Mouse (Mus musculus): ENCODE results near the gene Pknox1. TPM values are rescaled to one million over a fixed set of nuclear protein-coding genes. Genes with fewer than 3 reads are reported as not detected.

Gene Pknox1
- total RNA-seq, 2 experiments from 2014 or later, result 12.4 to 14.4 TPM

- DNase-seq (ENCODE audit: low spot score in 2 of 2), result no peak
- intact Hi-C loops (cut with DNase I), result no loop called here
Measured at GRCm38 (mm10) chr17:31635781-31636180, 71.2 kb downstream of the Pknox1 start.

- DNase-seq (ENCODE audit: low spot score in 2 of 2), result no peak
- intact Hi-C loops (cut with DNase I), result no loop called here
Measured at GRCm38 (mm10) chr17:31636277-31636941, 71.9 kb downstream of the Pknox1 start.

DNA sequence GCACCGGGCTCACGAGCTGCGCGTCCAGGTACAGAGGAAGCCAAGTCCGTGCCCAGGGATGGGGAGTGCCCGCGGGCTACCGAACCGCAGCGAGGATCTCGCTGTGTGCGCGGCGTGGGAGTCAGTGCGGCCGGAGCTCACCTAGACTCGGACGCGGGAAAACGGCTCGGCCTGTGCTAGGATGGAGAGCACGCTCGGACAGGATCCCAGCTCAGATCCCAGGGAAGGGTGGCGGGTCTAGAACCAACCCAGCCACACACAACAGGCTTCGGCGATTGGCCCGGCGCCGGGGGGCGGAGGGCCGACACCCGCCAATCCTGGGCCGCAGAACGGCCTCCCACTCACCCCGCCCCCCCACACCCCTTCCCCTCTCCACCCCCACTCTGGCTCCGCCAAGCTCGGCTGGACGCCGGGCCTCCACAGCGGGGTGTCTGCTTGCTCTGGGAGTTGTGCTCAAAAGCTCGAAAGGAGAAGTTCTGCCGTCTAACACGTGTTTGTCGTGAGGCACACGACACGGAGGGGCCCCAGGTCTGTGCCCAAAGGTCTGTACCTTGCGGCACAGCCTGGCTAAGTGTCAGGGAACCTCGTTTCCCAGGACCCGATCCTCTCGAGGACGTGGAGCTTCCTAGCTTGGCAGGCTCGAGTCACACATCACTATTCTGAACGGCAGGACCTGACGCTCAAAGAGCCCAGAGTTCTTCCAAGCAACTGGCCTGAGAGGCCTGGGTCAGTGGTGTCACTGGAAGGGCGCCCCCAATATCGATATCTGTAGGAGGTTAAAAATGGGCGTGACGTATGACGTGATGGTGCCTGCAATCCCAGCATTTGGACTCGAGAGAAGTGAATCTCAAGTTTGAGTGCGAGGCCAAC, 72.6 kb downstream of the Pknox1 start, which contains the start of gene Cbs:
Gene Cbs, minus strand, starts transcription at position 297 of the 870 bp plus-strand sequence.
- DNase-seq (ENCODE audit: low spot score in 2 of 2), result peak in 1 of 2 experiments; percentile 70
- intact Hi-C loops (cut with DNase I), result no loop called here

- DNase-seq (ENCODE audit: low spot score in 2 of 2), result peak; percentile 70 to 83
- intact Hi-C loops (cut with DNase I), result no loop called here
Measured at GRCm38 (mm10) chr17:31637866-31638570, 73.5 kb downstream of the Pknox1 start.

GRCm38 (mm10) chr17:31639651-31640050, 75.1 kb downstream of the Pknox1 start:
- DNase-seq (ENCODE audit: low spot score in 2 of 2), result peak in 1 of 2 experiments; percentile 37
- intact Hi-C loops (cut with DNase I), result no loop called here

DNA sequence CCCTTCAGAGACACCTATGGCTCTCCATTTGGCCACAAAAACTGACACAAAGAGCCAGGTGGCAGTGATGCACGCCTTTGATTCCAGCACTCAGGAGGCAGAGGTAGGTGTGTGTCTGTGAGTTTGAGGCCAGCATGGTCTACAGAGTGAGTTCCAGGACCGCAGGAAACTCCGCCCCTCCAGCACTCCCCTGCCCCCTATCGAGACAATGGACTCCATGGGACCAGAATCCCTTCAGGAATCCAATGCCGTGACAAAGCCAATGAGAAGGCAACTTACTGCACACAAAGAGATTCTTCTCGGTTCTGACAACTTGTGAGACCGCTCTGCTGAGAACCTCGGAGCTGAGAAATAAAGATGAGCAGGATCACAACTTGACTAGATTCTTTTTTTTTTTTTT, 77.8 kb downstream of the Pknox1 start:
- no peak for DNase-seq (ENCODE audit: low spot score in 2 of 2)
- intact Hi-C loops (cut with DNase I), result no loop called here

GRCm38 (mm10) chr17:31642913-31643312, 78.4 kb downstream of the Pknox1 start:
- DNase-seq (ENCODE audit: low spot score in 2 of 2), result no peak
- intact Hi-C loops (cut with DNase I), result no loop called here

- no peak for DNase-seq (ENCODE audit: low spot score in 2 of 2)
- intact Hi-C loops (cut with DNase I), result no loop called here
Measured at GRCm38 (mm10) chr17:31646199-31647002, 81.9 kb downstream of the Pknox1 start.

DNA sequence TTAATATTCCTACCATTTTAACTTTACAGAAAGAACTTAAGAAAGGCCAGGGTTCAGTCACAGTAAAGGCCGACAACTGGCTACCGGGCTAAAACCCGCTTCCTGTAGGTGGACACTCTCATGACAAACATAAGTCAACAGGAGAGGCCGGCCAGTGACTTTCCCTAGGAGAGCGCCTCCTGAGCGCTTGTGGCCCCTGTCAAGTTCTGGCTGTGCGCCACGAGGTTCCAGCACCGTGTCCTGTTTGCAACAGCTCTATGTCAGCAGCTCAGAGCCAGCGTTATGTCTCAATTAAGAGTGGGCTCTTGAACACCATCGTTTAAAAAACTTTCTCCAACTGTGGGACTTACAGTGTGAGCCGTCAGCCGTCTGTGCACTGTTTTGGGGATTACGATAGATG, 87.6 kb downstream of the Pknox1 start:
- intact Hi-C loops (cut with DNase I), result no loop called here
- no peak for DNase-seq (ENCODE audit: low spot score in 2 of 2)

GRCm38 (mm10) chr17:31653277-31653676, 88.7 kb downstream of the Pknox1 start:
- intact Hi-C loops (cut with DNase I), result no loop called here
- DNase-seq (ENCODE audit: low spot score in 2 of 2), result no peak

GRCm38 (mm10) chr17:31655366-31655765, 90.8 kb downstream of the Pknox1 start:
- no peak for DNase-seq (ENCODE audit: low spot score in 2 of 2)
- intact Hi-C loops (cut with DNase I), result loop anchor here (5.0 kb wide), 1 partner anchor 133 kb away; the partner anchor contains the start of gene Ndufv3

- DNase-seq (ENCODE audit: low spot score in 2 of 2), result no peak
- intact Hi-C loops (cut with DNase I), result loop anchor here (5.0 kb wide), 1 partner anchor 134 kb away; the partner anchor contains the start of gene Ndufv3
Measured at GRCm38 (mm10) chr17:31656682-31657081, 92.1 kb downstream of the Pknox1 start.

Small RNAs within 50 kb of the gene (microRNA-seq; reads per million reads assigned to microRNA genes)
- gene Gm24970, result 0 to 0.53 reads per million in 2 experiments

Other genes starting within 250 kb of the Pknox1 start
- gene Pde9a, start 178.5 kb upstream of the Pknox1 start, total RNA-seq (2021), result 10 to 100 TPM; 24.4 to 27.2 TPM
- 10 to 100 TPM; 26.5 to 28.0 TPM for gene Wdr4, start 44.8 kb upstream of the Pknox1 start, total RNA-seq (2021)
- 100 to 1,000 TPM; 311 to 320 TPM for gene Ndufv3, start 44.6 kb upstream of the Pknox1 start, total RNA-seq (2021)
- 10 to 100 TPM; 45.9 to 48.6 TPM for gene Cbs, start 72.5 kb downstream of the Pknox1 start, total RNA-seq (2021)
- gene U2af1, start 94.2 kb downstream of the Pknox1 start, total RNA-seq (2021), result 100 to 1,000 TPM; 101 to 110 TPM
- gene Cryaa, start 113.1 kb downstream of the Pknox1 start, total RNA-seq (2021), result under 1 TPM; 0.37 to 0.61 TPM

Measured in left cerebral cortex, postnatal 14 days (tissue).